Mouse (Mus musculus) erythroblast, embryonic 14.5 days (primary cell): Measurements from ENCODE around the gene Ppp1r16b.

ENCODE experiments used
- GATA1 ChIP-seq: IDR thresholded peaks from 2 replicates; pipeline ENCODE4 v1.6.1; 2012; ENCODE audit warnings: low read length, inconsistent platforms, mixed read lengths
- TAL1 ChIP-seq: IDR thresholded peaks from 3 replicates; pipeline ENCODE4 v1.6.1; 2012; ENCODE audit warnings: low read length, inconsistent platforms, mixed read lengths

GRCm38 (mm10) chr2:158722135-158722534 lies 56.9 kb downstream of the Ppp1r16b start:
- TF ChIP-seq GATA1 = no peak
- no peak for TF ChIP-seq TAL1
